Mouse (Mus musculus): ENCODE data around the gene Trem3. TPM values are rescaled to one million over a fixed set of nuclear protein-coding genes. Genes with fewer than 3 reads are reported as not detected.

Trem3 gene
- polyA plus RNA-seq (2016; fragmentation: Nextera tagmentation; extraction: Ambion mirVana): not detected in 2 replicates

- Histone ChIP-seq H3K4me2 (replicated peaks) (no peak within 1 kb of the TSS), H3K4me3 (no peak within 1 kb of the TSS), H3K36me3 (no peaks in the 10 kb centered on the region), H3K9me3 (replicated peaks) (no peaks in the 10 kb centered on the region), H3K27me3 (no peaks in the 10 kb centered on the region), H3K4me1 (no peaks in the 10 kb centered on the region), H3K9ac (no peak within 1 kb of the TSS), H3K27ac (no peak within 1 kb of the TSS)
- WGBS: 87% methylated on average over 11 of the region's 11 CpGs
- ATAC-seq (ENCODE audit: low FRiP score): no peak
Observed at GRCm38 (mm10) chr17:48247221-48247928, at the start of gene Trem3. Gene Trem3, plus strand, starts transcription at chr17:48247777.

DNA sequence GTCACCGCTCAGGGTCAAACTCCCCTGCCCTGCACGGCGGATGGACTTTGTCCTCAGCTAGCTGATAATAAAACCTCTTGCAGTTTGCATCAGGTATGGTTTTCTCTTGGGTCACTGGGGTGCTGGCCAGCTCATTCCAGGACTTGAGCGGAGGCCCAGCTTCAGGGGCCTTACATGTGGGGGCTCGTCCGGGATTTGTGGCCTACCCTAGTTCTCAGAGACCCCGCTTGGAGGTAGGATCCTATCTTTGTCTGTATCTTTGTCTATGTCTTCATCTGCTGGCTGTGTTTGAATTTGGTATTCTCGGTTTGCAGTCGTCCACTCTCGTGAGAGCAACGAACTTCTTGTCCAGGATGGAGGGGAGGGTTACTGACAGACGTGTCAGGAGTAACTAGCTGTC is 44.5 kb upstream of the Trem3 start:
- Histone ChIP-seq H3K4me2 (replicated peaks) (no peak overlapping the region), H3K4me3 (no peak overlapping the region), H3K27me3 (no peaks in the 10 kb centered on the region), H3K9me3 (replicated peaks) (peaks cover 5% of the 10 kb centered on the region; the same call in 1 of the 2 replicates), H3K36me3 (no peaks in the 10 kb centered on the region), H3K4me1 (no peaks in the 10 kb centered on the region), H3K9ac (no peak overlapping the region), H3K27ac (no peak overlapping the region)
- WGBS: 94% methylated on average over 12 of the region's 12 CpGs
- no peak for ATAC-seq (ENCODE audit: low FRiP score)

DNA sequence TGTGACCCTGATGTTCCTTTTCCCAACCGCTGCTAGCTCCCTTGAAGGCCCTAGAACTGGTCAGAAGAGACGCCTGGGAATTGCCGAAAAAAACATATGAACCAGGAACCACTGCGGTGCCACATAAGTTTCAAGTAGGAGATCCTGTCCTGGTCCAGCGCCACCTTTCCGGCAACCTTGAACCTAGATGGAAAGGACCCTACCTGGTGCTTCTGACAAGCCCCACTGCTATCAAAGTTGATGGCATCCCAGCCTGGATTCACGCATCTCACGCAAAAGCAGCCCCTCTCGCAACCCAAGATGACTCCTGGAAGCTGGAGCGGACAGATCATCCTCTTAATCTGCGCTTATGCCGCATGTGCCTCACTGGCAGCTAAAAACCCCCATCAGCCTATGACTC is 35.0 kb upstream of the Trem3 start:
- Histone ChIP-seq H3K4me3 (no peak overlapping the region), H3K4me2 (replicated peaks) (no peak overlapping the region), H3K27ac (no peak overlapping the region), H3K9ac (no peak overlapping the region), H3K36me3 (no peaks in the 10 kb centered on the region), H3K9me3 (replicated peaks) (no peaks in the 10 kb centered on the region; the same call in 1 of the 2 replicates), H3K4me1 (no peaks in the 10 kb centered on the region), H3K27me3 (no peaks in the 10 kb centered on the region)
- no peak for ATAC-seq (ENCODE audit: low FRiP score)
- 95% methylated on average over 12 of the region's 12 CpGs for WGBS

DNA sequence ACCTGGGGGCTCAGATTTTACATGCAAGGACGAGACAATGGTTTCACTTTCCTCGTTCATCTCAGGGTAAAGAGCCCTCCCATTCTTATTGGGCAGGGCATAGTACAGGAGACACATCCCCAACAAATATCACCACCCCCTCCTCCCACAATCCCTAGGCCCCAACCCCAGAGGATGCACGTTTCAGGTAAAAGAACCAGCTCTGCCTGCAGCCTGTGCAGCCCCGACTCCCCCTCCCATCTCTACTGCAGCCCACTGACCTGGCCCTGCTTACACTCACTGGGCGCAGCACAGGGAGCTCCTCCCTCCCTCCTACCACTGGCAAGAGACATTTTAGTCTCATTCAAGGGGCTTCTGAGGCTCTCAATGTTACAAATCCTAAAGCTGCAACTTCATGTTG is 34.1 kb upstream of the Trem3 start:
- 67% methylated on average over 5 of the region's 5 CpGs for WGBS
- no peak overlapping the region for H3K27ac ChIP-seq
- H3K4me3 ChIP-seq: no peak overlapping the region
- no peaks in the 10 kb centered on the region for H3K36me3 ChIP-seq
- no peak overlapping the region for H3K9ac ChIP-seq
- no peaks in the 10 kb centered on the region for H3K27me3 ChIP-seq
- no peaks in the 10 kb centered on the region for H3K4me1 ChIP-seq
- H3K4me2 ChIP-seq (replicated peaks): no peak overlapping the region
- ATAC-seq (ENCODE audit: low FRiP score): no peak
- H3K9me3 ChIP-seq (replicated peaks): peaks cover 4% of the 10 kb centered on the region; the same call in 1 of the 2 replicates

DNA sequence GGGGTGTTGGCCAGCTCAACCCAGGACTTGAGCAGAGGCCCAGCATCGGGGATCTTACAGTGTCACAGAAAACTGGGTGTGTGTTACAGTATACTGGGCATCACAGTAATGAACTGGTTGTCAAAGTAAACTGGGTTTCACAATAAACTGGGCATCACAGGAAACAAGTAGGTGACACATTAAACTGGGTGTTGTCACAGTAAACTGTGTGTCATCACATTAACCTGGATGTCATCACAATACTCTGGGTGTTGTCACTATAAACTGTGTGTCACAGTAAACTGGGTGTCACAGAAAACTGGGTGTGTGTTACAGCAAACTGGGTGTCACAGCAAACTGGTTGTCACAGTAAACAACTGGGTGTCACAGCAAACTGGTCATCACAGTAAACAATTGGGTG is 32.1 kb upstream of the Trem3 start:
- Histone ChIP-seq H3K27me3 (no peaks in the 10 kb centered on the region), H3K9me3 (replicated peaks) (peaks cover 4% of the 10 kb centered on the region; the same call in 1 of the 2 replicates), H3K9ac (no peak overlapping the region), H3K4me2 (replicated peaks) (no peak overlapping the region), H3K36me3 (no peaks in the 10 kb centered on the region), H3K27ac (no peak overlapping the region), H3K4me1 (no peaks in the 10 kb centered on the region), H3K4me3 (no peak overlapping the region)
- WGBS: 94% methylated on average over 1 of the region's 1 CpGs
- ATAC-seq (ENCODE audit: low FRiP score): no peak

- Histone ChIP-seq H3K27me3 (no peaks in the 10 kb centered on the region), H3K9ac (no peak overlapping the region), H3K4me1 (no peaks in the 10 kb centered on the region), H3K4me3 (no peak overlapping the region), H3K4me2 (replicated peaks) (no peak overlapping the region), H3K36me3 (no peaks in the 10 kb centered on the region), H3K9me3 (replicated peaks) (no peaks in the 10 kb centered on the region), H3K27ac (no peak overlapping the region)
- no peak for ATAC-seq (ENCODE audit: low FRiP score)
- WGBS: 85% methylated on average over 7 of the region's 7 CpGs
Observed at GRCm38 (mm10) chr17:48230680-48231079, 16.9 kb upstream of the Trem3 start.

GRCm38 (mm10) chr17:48232518-48232917 is 15.1 kb upstream of the Trem3 start, which contains the start of gene Trem1:
Gene Trem1, plus strand, starts transcription at chr17:48232768.
- Histone ChIP-seq H3K27me3 (no peaks in the 10 kb centered on the region), H3K27ac (no peak within 1 kb of the TSS), H3K4me2 (replicated peaks) (no peak within 1 kb of the TSS), H3K4me1 (no peaks in the 10 kb centered on the region), H3K9ac (no peak within 1 kb of the TSS), H3K36me3 (no peaks in the 10 kb centered on the region), H3K9me3 (replicated peaks) (no peaks in the 10 kb centered on the region), H3K4me3 (no peak within 1 kb of the TSS)
- no peak for ATAC-seq (ENCODE audit: low FRiP score)
- WGBS: 84% methylated on average over 6 of the region's 6 CpGs

GRCm38 (mm10) chr17:48233789-48234188 is 13.8 kb upstream of the Trem3 start:
- H3K36me3 ChIP-seq: no peaks in the 10 kb centered on the region
- WGBS: 92% methylated on average over 4 of the region's 4 CpGs
- no peak overlapping the region for H3K4me2 ChIP-seq (replicated peaks)
- no peak for ATAC-seq (ENCODE audit: low FRiP score)
- no peak overlapping the region for H3K27ac ChIP-seq
- H3K27me3 ChIP-seq: no peaks in the 10 kb centered on the region
- no peak overlapping the region for H3K4me3 ChIP-seq
- no peaks in the 10 kb centered on the region for H3K9me3 ChIP-seq (replicated peaks)
- H3K9ac ChIP-seq: no peak overlapping the region
- no peaks in the 10 kb centered on the region for H3K4me1 ChIP-seq

- no peaks in the 10 kb centered on the region for H3K27me3 ChIP-seq
- H3K27ac ChIP-seq: no peak overlapping the region
- no peak overlapping the region for H3K9ac ChIP-seq
- ATAC-seq (ENCODE audit: low FRiP score): no peak
- no peaks in the 10 kb centered on the region for H3K4me1 ChIP-seq
- no peaks in the 10 kb centered on the region for H3K36me3 ChIP-seq
- H3K4me3 ChIP-seq: no peak overlapping the region
- 73% methylated on average over 5 of the region's 5 CpGs for WGBS
- H3K9me3 ChIP-seq (replicated peaks): no peaks in the 10 kb centered on the region
- H3K4me2 ChIP-seq (replicated peaks): no peak overlapping the region
Observed at GRCm38 (mm10) chr17:48234550-48234949, 13.0 kb upstream of the Trem3 start.

GRCm38 (mm10) chr17:48235773-48236370 is 11.7 kb upstream of the Trem3 start:
- no peak overlapping the region for H3K9ac ChIP-seq
- H3K27me3 ChIP-seq: no peaks in the 10 kb centered on the region
- H3K36me3 ChIP-seq: no peaks in the 10 kb centered on the region
- 57% methylated on average over 4 of the region's 4 CpGs for WGBS
- H3K9me3 ChIP-seq (replicated peaks): no peaks in the 10 kb centered on the region
- H3K4me3 ChIP-seq: no peak overlapping the region
- H3K4me2 ChIP-seq (replicated peaks): no peak overlapping the region
- no peak overlapping the region for H3K27ac ChIP-seq
- no peaks in the 10 kb centered on the region for H3K4me1 ChIP-seq
- ATAC-seq (ENCODE audit: low FRiP score): no peak

DNA sequence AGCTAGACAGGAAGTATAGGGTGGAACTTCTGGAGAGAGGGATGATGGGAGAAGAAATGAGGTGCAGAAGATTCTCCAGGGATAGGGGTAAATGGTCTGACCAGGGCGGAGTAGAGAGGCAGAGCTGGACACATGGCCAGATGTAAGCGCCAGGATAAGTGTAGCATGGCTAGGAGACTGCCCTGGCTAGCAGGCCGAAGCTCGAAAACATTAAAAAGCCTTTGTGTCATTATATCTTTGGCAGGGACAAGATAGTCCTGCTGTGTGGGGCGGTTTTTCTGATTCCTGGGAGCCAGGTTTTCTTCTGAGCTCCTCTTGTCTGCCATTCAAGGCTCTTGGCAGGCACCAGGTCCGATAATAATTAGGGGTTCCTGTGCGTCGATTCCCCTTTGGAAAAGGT is 10.0 kb upstream of the Trem3 start:
- Histone ChIP-seq H3K4me1 (no peaks in the 10 kb centered on the region), H3K27ac (no peak overlapping the region), H3K9ac (no peak overlapping the region), H3K4me2 (replicated peaks) (no peak overlapping the region), H3K9me3 (replicated peaks) (no peaks in the 10 kb centered on the region), H3K27me3 (no peaks in the 10 kb centered on the region), H3K36me3 (no peaks in the 10 kb centered on the region), H3K4me3 (no peak overlapping the region)
- 94% methylated on average over 8 of the region's 8 CpGs for WGBS
- ATAC-seq (ENCODE audit: low FRiP score): no peak

DNA sequence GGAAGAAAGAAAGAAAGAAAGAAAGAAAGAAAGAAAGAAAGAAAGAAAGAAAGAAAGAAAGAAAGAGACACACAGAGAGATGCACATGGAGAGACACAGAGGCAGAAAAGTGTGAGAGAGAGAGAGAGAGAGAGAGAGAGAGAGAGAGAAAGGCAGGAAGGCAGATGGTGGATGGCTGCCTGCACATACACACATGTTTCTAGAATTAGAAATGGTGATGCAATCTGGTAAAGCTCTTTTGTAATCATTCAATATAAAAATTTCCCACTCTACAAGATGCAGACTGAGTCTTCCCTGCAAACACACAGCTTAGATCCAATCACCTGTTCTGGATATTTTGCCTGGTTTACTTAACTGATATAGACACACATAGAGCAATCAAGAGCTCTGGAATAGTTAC is 1.5 kb downstream of the Trem3 start:
- Histone ChIP-seq H3K36me3 (no peaks in the 10 kb centered on the region), H3K27me3 (no peaks in the 10 kb centered on the region), H3K9me3 (replicated peaks) (no peaks in the 10 kb centered on the region), H3K4me2 (replicated peaks) (no peak overlapping the region), H3K4me3 (no peak overlapping the region), H3K27ac (no peak overlapping the region), H3K4me1 (no peaks in the 10 kb centered on the region), H3K9ac (no peak overlapping the region)
- ATAC-seq (ENCODE audit: low FRiP score): no peak

DNA sequence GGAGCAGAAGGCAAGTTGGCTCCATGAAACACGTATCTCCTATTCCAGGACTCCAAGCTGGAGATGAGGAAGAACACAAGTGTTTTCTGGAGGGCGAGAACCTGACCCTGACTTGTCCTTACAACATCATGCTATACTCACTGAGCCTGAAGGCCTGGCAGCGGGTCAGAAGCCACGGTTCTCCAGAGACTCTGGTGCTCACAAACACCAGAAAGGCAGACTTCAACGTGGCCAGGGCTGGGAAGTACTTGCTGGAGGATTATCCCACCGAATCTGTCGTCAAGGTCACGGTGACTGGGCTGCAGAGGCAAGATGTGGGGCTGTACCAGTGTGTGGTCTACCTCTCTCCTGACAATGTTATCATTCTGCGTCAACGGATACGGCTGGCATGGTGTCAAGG is 1.9 kb downstream of the Trem3 start:
- Histone ChIP-seq H3K4me1 (no peaks in the 10 kb centered on the region), H3K4me2 (replicated peaks) (no peak overlapping the region), H3K27ac (no peak overlapping the region), H3K4me3 (no peak overlapping the region), H3K9me3 (replicated peaks) (no peaks in the 10 kb centered on the region), H3K9ac (no peak overlapping the region), H3K36me3 (no peaks in the 10 kb centered on the region), H3K27me3 (no peaks in the 10 kb centered on the region)
- no peak for ATAC-seq (ENCODE audit: low FRiP score)
- WGBS: 80% methylated on average over 11 of the region's 11 CpGs
